Mouse (Mus musculus) hindbrain, embryonic 16.5 days (tissue): ENCODE results near the gene Klk8. TPM values are rescaled to one million over a fixed set of nuclear protein-coding genes. Genes with fewer than 3 reads are reported as not detected.

ENCODE experiments used
- ATAC-seq: fragments of 200-750 bp; cut with Nextera tagmentation; 2 replicates; pipeline ENCODE4 v1.8.0; 2017; ENCODE audit warnings: moderate TSS enrichment, moderate library complexity
- H3K27ac ChIP-seq: fragments of 300-500 bp; sonication (generic); 2 replicates; pipeline ENCODE4 v1.5.1; 2014; ENCODE audit warnings: low read depth, mild to moderate bottlenecking, control low read depth, low read length, moderate library complexity
- H3K27me3 ChIP-seq: fragments of 300-500 bp; sonication (generic); replicated peaks from 2 replicates; pipeline ENCODE4 v1.6.1; 2014; ENCODE audit warnings: low read length; ENCODE audit not compliant: control insufficient read depth, insufficient read depth
- H3K36me3 ChIP-seq: fragments of 300-500 bp; sonication (generic); 2 replicates; pipeline ENCODE4 v1.6.1; 2014; ENCODE audit warnings: mild to moderate bottlenecking, low read length, moderate library complexity, mixed read lengths; ENCODE audit not compliant: control insufficient read depth, insufficient read depth
- H3K4me1 ChIP-seq: fragments of 300-500 bp; sonication (generic); 2 replicates; pipeline ENCODE4 v1.6.1; 2014; ENCODE audit warnings: low read depth, low read length; ENCODE audit not compliant: control insufficient read depth, insufficient read depth
- H3K4me2 ChIP-seq: fragments of 300-500 bp; sonication (generic); 2 replicates; pipeline ENCODE4 v1.6.1; 2014; ENCODE audit warnings: mild to moderate bottlenecking, low read length, control low read depth, moderate library complexity
- H3K4me3 ChIP-seq: fragments of 300-500 bp; sonication (generic); 2 replicates; pipeline ENCODE4 v1.5.1; 2014; ENCODE audit warnings: mild to moderate bottlenecking, low read length, control low read depth, moderate library complexity
- H3K9ac ChIP-seq: fragments of 300-500 bp; sonication (generic); 2 replicates; pipeline ENCODE4 v1.6.1; 2014; ENCODE audit warnings: low read depth, mild to moderate bottlenecking, control low read depth, low read length, moderate library complexity
- H3K9me3 ChIP-seq: fragments of 300-500 bp; sonication (generic); 2 replicates; pipeline ENCODE4 v1.6.1; 2014; ENCODE audit warnings: mild to moderate bottlenecking, low read length, moderate library complexity; ENCODE audit not compliant: control insufficient read depth
- WGBS: fragments of 180-500 bp; shearing (Covaris S2); extraction: QIAGEN DNeasy Blood & Tissue Kit; methylation state at CpG from one replicate; pipeline ENCODE4 v1.1.7; 2014; 5-methylcytosine and 5-hydroxymethylcytosine counted together
- polyA plus RNA-seq: library from polyadenylated mRNA; unstranded; fragments of >200 nt; fragmentation: Nextera tagmentation; extraction: Ambion mirVana; gene quantifications from 2 replicates; pipeline ENCODE4 v1.2.1, GENCODE M21; 2015

The Klk8 gene
- polyA plus RNA-seq, 1 experiment from 2014 or later = 13.3 TPM

DNA sequence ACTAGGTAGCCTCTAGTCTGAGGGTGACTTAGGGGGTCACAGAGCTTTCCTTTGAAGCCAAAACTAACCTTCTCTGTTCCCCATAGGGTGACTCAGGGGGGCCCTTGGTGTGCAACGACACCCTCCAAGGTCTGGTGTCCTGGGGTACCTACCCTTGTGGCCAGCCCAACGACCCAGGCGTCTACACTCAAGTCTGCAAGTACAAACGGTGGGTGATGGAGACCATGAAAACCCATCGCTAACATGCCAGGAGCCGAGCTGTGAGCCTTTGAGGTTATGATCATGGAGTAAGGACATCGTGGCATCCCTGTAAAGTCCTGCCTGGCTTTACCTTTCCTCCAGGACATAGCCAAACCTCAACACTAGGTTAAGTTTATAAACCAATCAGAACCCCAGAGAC lies 17.8 kb downstream of the Klk8 start:
- Histone ChIP-seq H3K9me3 (no peaks in the 10 kb centered on the region), H3K27me3 (no peaks in the 10 kb centered on the region), H3K36me3 (no peaks in the 10 kb centered on the region), H3K9ac (no peak overlapping the region), H3K27ac (no peak overlapping the region), H3K4me1 (no peaks in the 10 kb centered on the region), H3K4me3 (no peak overlapping the region), H3K4me2 (no peak overlapping the region)
- WGBS = 86% methylated on average over 7 of the region's 7 CpGs
- no peak for ATAC-seq

DNA sequence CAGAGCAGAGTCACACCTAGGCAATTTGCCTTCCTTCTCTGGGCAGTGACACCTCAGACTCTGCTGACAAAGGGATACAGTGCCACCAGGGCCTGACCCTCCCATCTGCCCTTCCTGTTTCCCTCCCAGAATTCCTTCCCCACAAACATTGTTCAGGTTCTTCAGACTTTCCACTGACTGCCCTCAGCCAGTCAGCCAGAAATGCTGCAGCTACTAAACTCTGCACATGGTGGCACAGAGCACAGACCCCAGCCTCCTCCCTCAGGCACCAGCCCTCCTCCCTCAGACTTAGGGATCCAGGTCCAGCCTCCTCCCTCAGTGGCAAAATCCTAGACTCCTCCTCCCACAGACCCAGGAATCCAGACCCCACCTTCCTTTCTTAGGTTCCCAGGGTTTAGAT lies 19.4 kb downstream of the Klk8 start:
- H3K9me3 ChIP-seq = no peaks in the 10 kb centered on the region
- H3K4me3 ChIP-seq = no peak overlapping the region
- no peak overlapping the region for H3K9ac ChIP-seq
- ATAC-seq = no peak
- no peaks in the 10 kb centered on the region for H3K4me1 ChIP-seq
- no peaks in the 10 kb centered on the region for H3K27me3 ChIP-seq
- no peaks in the 10 kb centered on the region for H3K36me3 ChIP-seq
- H3K27ac ChIP-seq = no peak overlapping the region
- H3K4me2 ChIP-seq = no peak overlapping the region

DNA sequence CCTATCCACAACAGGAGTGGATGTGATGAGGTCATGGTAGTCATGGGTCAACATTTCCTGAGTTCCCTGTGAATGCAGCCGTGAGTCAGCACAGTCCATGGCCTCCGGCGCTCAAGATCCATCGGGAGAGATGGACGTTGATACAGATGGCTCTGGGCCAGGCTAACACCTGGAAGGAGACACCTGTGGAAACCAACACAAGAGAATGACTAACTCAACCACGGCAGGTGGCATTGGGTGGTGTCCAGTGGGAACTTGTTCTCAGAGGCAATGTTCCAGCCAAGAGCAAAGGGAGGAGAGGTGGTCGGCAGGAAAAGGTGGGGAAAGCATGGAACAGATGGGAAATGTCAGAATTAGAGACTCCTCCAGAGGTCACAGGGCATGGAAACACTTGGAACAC lies 24.2 kb downstream of the Klk8 start:
- Histone ChIP-seq H3K4me3 (no peak overlapping the region), H3K36me3 (no peaks in the 10 kb centered on the region), H3K9ac (no peak overlapping the region), H3K27me3 (no peaks in the 10 kb centered on the region), H3K4me1 (no peaks in the 10 kb centered on the region), H3K9me3 (no peaks in the 10 kb centered on the region), H3K27ac (no peak overlapping the region), H3K4me2 (no peak overlapping the region)
- no peak for ATAC-seq
- WGBS = 93% methylated on average over 7 of the region's 7 CpGs

- H3K9ac ChIP-seq = no peak within 1 kb of the TSS
- H3K4me2 ChIP-seq = no peak within 1 kb of the TSS
- H3K36me3 ChIP-seq = no peaks in the 10 kb centered on the region
- WGBS = 71% methylated on average over 10 of the region's 10 CpGs
- H3K27ac ChIP-seq = no peak within 1 kb of the TSS
- no peaks in the 10 kb centered on the region for H3K9me3 ChIP-seq
- no peaks in the 10 kb centered on the region for H3K4me1 ChIP-seq
- H3K4me3 ChIP-seq = no peak within 1 kb of the TSS
- ATAC-seq = no peak
- H3K27me3 ChIP-seq = no peaks in the 10 kb centered on the region
Observed at GRCm38 (mm10) chr7:43824199-43824598, 26.8 kb downstream of the Klk8 start, which contains the start of gene Klk6. Klk6 (plus strand) TSS chr7:43824499.

- no peak for ATAC-seq
- WGBS = 83% methylated on average over 5 of the region's 5 CpGs
- H3K4me1 ChIP-seq = no peaks in the 10 kb centered on the region
- no peaks in the 10 kb centered on the region for H3K36me3 ChIP-seq
- H3K9ac ChIP-seq = no peak overlapping the region
- no peaks in the 10 kb centered on the region for H3K9me3 ChIP-seq
- no peak overlapping the region for H3K4me2 ChIP-seq
- no peak overlapping the region for H3K4me3 ChIP-seq
- H3K27me3 ChIP-seq = no peaks in the 10 kb centered on the region
- H3K27ac ChIP-seq = no peak overlapping the region
Observed at GRCm38 (mm10) chr7:43826056-43826455, 28.7 kb downstream of the Klk8 start.

DNA sequence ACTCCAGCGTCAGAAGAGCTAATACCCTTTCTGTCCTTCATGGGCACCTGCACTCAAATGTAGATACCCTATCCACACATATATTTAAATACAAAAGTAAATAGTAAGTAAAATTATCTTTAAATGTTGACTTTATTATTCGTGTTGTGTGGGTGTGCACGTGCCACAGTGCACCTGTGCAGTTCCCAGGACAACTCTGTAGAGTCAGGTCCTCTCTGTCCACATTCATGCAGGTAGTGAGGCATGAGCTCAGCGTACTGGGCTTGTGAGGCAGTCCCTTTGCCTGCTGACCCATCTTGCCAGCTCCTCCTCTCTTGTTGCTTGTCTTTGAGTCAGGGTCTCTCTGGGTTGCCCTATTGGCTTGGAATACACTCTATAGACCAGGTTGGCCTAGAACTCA lies 30.3 kb downstream of the Klk8 start:
- ATAC-seq = no peak
- Histone ChIP-seq H3K27me3 (no peaks in the 10 kb centered on the region), H3K4me1 (no peaks in the 10 kb centered on the region), H3K36me3 (no peaks in the 10 kb centered on the region), H3K4me3 (no peak overlapping the region), H3K9ac (no peak overlapping the region), H3K9me3 (no peaks in the 10 kb centered on the region), H3K27ac (no peak overlapping the region), H3K4me2 (no peak overlapping the region)
- WGBS = 83% methylated on average over 4 of the region's 4 CpGs

- 93% methylated on average over 8 of the region's 8 CpGs for WGBS
- no peak overlapping the region for H3K9ac ChIP-seq
- H3K36me3 ChIP-seq = no peaks in the 10 kb centered on the region
- H3K4me2 ChIP-seq = no peak overlapping the region
- H3K4me3 ChIP-seq = no peak overlapping the region
- no peaks in the 10 kb centered on the region for H3K4me1 ChIP-seq
- H3K27ac ChIP-seq = no peak overlapping the region
- no peaks in the 10 kb centered on the region for H3K9me3 ChIP-seq
- no peaks in the 10 kb centered on the region for H3K27me3 ChIP-seq
- no peak for ATAC-seq
Observed at GRCm38 (mm10) chr7:43829006-43829405, 31.6 kb downstream of the Klk8 start.

DNA sequence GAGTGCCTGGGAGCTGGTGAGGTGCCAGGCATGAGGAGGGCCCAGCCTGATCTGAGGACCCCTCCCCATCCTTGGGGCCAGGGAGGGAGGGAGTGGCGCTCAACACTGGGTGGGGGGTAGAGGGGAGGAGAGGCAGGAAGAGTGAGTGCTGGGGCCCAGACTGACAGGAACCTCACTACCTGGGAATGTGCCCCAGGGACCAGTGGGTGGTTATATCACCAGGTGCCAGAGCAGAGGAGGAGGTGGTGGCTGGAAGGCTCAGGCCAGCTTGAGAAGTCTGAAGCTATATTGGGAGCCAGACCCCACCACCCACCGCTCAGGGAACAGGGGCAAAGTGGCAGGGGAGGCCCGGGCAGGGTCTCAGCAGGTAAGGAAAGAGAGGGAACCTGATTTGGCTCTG lies 44.3 kb downstream of the Klk8 start, which contains the start of gene Klk5:
TSS of gene Klk5 (plus strand) at position 271 of the 400 bp plus-strand sequence.
- H3K27ac ChIP-seq = no peak within 1 kb of the TSS
- H3K27me3 ChIP-seq = no peaks in the 10 kb centered on the region
- H3K4me1 ChIP-seq = no peaks in the 10 kb centered on the region
- no peaks in the 10 kb centered on the region for H3K9me3 ChIP-seq
- H3K9ac ChIP-seq = no peak within 1 kb of the TSS
- H3K36me3 ChIP-seq = no peaks in the 10 kb centered on the region
- WGBS = 52% methylated on average over 3 of the region's 3 CpGs
- H3K4me3 ChIP-seq = no peak within 1 kb of the TSS
- ATAC-seq = no peak
- H3K4me2 ChIP-seq = no peak within 1 kb of the TSS

- Histone ChIP-seq H3K4me3 (no peak overlapping the region), H3K36me3 (no peaks in the 10 kb centered on the region), H3K27ac (no peak overlapping the region), H3K4me1 (no peaks in the 10 kb centered on the region), H3K9ac (no peak overlapping the region), H3K4me2 (no peak overlapping the region), H3K27me3 (no peaks in the 10 kb centered on the region), H3K9me3 (no peaks in the 10 kb centered on the region)
- WGBS = 85% methylated on average over 4 of the region's 4 CpGs
- ATAC-seq = no peak
Observed at GRCm38 (mm10) chr7:43843801-43844200, 46.4 kb downstream of the Klk8 start.

- no peak for ATAC-seq
- H3K4me1 ChIP-seq = no peaks in the 10 kb centered on the region
- no peak overlapping the region for H3K4me3 ChIP-seq
- 88% methylated on average over 6 of the region's 6 CpGs for WGBS
- no peak overlapping the region for H3K4me2 ChIP-seq
- H3K36me3 ChIP-seq = no peaks in the 10 kb centered on the region
- no peaks in the 10 kb centered on the region; the same call in 1 of the 2 replicates for H3K9me3 ChIP-seq
- no peaks in the 10 kb centered on the region for H3K27me3 ChIP-seq
- no peak overlapping the region for H3K27ac ChIP-seq
- no peak overlapping the region for H3K9ac ChIP-seq
Observed at GRCm38 (mm10) chr7:43851616-43852015, 54.2 kb downstream of the Klk8 start.
